Mouse (Mus musculus): ENCODE measurements around the gene Txndc16.

The Txndc16 gene

DNA sequence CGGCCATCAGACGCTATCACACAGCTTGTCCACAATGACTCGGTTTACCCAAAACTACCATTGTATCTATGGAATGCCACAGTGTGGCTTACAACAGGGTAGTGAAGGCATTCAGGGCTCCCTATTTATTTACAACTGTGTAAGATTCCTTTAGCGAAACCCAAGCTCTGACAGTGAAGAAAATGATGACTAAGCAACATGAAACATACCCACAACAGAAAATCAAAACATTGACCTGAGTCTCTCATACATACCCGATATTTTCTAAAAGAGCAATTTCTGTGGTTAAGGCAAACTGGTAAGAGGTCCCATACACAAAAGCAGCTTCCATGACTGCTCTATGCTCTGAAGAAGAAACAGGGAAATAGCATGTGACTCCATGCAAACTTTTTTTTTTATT is 47.9 kb downstream of the Txndc16 start:
- in situ Hi-C loops (cut with MboI; ENCODE audit: unreplicated experiment in 2 of 2) = loop anchor here (5.0 to 25.0 kb wide), 2 partner anchors 45 to 490 kb away; partner anchors contain the start of genes Ddhd1 (in 1 of the 2) and Gpr137c (in 1 of the 2)

DNA sequence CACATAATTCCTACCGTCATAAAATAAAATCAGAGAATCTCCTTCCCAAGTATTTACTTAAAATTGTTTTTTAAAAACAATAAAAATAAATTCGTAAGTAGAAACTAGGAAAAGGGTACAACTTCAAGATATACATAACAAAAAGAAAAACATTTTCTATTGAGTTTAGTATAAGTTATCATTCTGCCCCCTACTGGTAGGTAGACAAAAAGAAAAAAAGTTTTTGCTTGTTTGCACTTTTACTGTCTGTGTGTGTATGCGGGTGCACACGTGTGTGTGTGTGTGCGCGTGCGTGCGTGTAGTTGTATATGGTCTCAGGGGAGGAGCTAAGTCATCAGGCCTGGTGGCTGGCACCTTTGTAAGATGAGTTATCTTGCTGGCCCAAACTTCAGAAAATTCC is 52.8 kb downstream of the Txndc16 start:
- in situ Hi-C loops (cut with MboI; ENCODE audit: unreplicated experiment in 2 of 2) = loop anchor here in 1 of 2 experiments (10.0 to 25.0 kb wide), 2 partner anchors 47 to 495 kb away; partner anchors contain the start of genes Ddhd1 and Gpr137c

DNA sequence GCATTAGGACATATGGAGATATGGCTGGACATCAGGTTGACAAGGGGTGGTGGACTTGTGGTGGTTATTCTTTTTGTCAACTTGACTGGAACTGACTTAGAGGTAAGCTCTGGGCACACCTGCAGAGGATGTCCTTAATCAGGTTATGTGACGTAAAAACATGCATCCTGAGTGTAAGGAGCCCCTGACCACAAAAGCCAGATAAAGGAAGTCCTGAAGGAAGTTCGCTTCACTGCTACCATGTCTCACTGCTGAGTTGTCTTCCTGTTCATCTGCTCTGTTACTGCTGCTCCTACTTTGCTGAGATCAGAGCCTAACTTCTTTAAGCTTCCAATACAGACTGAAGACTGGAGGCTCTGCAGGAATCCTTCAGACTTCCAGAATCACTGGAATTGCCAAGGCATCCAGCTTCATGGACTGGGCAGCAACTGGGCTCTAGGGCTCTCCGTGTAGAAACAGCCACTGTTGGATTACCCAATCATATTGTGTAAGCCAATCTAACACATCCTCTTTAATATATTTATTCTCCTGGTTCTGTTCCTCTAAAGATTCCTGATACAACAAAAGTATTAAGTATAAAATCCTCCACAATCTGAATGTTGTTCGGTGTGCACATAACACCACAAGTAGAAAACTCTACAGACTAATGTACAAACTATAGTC is 64.5 kb downstream of the Txndc16 start:
- in situ Hi-C loops (cut with MboI; ENCODE audit: unreplicated experiment in 2 of 2) = loop anchor here (10.0 to 25.0 kb wide), 2 partner anchors 89 to 507 kb away; partner anchors contain the start of gene Ddhd1 (in 1 of the 2)

DNA sequence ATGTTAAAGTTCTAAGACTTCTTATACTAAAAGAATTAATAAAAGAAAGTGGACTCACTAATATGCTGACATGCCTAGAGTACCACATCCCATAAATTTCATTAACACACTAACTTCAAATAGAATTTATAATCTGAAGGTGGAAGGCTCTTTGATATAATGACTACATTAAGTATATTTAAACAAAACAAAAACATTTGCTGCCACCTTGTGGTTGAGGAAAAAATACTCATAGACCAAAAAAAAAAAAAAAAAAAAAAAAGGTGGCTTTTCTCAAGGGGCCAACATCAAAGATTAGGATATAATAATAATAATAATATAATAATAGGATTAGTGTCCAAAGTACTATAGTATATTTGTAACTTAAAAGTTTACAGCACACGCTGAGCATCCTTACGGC is 66.9 kb downstream of the Txndc16 start:
- in situ Hi-C loops (cut with MboI; ENCODE audit: unreplicated experiment in 2 of 2) = loop anchor here (10.0 to 25.0 kb wide), 2 partner anchors 92 to 509 kb away; partner anchors contain the start of gene Ddhd1 (in 1 of the 2)

DNA sequence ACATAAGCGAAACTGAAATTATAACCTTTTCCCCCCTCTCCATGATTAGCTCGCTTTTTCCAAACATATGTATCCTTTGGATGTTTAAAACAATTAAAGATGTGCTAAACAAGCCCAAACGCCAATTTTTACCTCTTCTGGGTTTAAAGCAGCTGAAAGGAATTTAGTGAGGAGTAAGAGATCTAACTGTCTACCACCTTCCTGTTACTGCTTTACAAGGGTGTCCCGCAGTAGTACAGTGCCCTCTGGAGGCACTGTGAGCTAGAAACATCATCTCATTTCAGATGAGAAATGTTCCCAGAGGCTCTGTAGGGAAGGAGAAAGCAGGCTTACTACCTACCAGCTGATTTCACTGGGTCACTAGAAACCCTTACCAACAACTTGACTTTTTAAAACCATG is 77.6 kb downstream of the Txndc16 start:
- in situ Hi-C loops (cut with MboI; ENCODE audit: unreplicated experiment in 2 of 2) = loop anchor here (5.0 kb wide), 1 partner anchor 160 kb away; no protein-coding TSS in a partner anchor

DNA sequence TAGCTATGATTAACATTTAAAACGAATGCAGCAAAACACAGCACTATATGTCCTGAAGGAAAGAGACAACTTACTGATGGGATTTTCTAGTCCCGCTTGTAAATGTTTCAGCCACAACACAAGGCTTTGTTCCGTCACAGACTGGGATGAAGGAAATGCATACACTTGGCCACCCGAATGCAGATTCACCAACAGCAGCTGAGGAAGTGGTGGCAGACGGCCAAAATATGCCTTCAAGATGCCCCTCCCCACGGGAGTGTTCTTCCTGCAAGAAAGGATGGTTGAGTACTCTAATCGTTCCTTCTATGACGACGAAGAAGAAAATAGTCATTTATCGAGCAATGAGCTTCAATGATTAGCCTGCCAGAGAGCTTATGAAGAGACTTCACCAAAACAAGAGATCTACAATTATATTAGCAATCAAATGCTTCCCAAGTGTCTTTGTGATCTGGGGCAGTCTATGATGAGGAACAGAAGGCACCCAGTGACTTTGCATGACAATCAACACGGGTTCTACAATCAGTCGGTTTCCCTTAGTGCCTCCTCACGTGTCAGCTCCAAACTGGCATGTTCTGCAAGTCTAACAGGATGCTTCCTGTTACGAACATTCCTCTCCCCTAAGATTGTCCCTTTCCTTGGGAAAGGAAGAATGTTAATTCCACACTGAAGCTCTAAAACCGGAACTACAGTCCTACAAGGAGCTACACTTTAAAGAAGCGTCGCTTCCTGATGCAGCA is 79.6 kb downstream of the Txndc16 start:
- in situ Hi-C loops (cut with MboI; ENCODE audit: unreplicated experiment in 2 of 2) = loop anchor here (5.0 kb wide), 1 partner anchor 158 kb away; no protein-coding TSS in a partner anchor

DNA sequence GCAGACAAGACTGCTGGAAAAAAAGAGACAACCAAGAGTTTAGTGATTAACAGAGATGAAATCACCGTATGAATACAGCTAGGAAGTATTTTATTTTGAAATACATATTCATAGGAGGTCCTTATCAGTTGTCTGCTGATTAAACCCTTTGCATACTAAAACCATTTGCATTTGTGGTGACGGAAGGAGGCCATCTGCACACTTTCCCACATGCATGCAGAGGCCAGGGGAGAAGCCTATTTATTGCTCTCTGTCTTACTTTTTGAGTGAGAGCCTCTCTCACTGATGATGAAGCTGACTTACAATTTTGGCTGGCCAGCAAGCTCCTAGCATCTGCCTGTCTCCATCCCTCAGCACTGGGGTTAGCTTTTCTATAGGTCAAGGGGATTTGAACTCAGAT is 84.2 kb downstream of the Txndc16 start:
- in situ Hi-C loops (cut with MboI; ENCODE audit: unreplicated experiment in 2 of 2) = loop anchor here in 1 of 2 experiments (5.0 kb wide), 1 partner anchor 44 kb away; no protein-coding TSS in a partner anchor

DNA sequence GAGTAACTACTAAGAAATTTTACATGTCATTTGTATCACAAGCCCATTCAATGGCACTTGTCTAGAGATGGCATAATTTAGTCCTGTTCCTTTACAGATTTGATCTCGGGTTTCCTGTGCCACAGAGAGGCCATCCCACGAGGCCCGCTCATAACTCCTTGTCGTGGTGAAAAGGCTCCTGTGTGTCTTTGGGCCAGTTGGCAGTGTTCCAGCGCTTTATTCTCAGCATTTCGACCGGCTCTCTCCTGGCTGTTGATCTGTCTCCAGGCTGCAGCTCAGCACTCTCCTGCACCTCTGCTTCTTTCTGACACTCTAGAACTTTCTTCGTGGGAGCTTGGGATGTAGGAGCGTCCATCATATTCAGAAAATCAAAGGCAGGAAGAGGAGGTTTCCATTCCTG is 84.6 kb downstream of the Txndc16 start:
- in situ Hi-C loops (cut with MboI; ENCODE audit: unreplicated experiment in 2 of 2) = loop anchor here in 1 of 2 experiments (5.0 kb wide), 1 partner anchor 43 kb away; no protein-coding TSS in a partner anchor

DNA sequence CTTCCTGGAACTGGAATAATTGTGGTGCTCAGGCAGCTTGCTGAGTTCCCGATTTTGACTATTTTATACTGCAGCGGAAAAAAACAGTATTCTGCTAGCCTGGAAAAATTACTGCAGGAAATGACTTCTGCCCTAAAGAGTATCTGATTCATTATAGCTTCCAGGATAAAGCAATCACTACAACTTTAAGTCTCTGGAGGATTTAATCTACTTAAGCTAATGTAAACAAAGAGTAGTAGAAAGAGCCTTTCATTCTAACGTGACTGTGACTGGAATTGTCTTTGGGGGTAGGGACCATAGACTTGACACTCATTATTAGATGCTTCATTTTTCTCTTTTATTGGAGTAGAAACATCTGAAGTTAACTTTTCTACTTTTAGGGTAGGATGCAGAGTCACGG is 101.8 kb downstream of the Txndc16 start:
- in situ Hi-C loops (cut with MboI; ENCODE audit: unreplicated experiment in 2 of 2) = no loop called here

DNA sequence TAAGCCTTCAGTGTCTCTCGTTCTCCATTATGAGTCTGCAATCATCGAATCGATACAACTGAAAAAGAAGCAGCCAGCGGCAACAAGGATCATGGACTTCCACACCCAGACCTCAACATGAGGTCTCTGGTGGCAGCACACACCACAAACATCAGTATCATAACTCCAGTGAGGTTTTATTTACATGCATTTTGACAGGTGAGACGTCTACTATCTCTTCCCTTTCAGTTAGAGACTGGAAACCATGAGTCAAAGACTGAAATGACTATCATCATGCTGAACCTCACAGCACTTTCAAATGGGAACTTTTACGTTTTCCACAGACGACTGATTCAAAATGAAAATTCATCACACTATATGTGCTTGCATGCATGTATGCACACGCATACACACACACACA is 117.9 kb downstream of the Txndc16 start:
- in situ Hi-C loops (cut with MboI; ENCODE audit: unreplicated experiment in 2 of 2) = no loop called here

DNA sequence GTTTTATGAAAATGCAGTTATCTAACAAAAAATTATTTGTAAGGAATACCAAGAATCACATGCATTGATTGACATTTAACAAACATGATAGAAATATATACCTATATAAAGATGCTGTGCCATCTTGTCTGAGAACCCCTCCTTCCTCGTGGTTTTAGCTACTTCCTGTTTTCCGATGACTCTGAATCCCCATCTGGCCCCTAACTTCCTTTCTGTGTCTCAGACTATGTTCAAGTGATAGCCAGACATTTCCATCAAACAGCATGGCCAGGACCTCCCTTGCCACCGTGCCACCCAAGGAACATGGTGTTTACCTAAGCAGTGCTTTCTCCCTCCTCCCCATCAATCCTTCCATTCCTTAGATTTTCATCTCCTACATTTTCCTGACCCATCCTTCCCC is 127.8 kb downstream of the Txndc16 start:
- in situ Hi-C loops (cut with MboI; ENCODE audit: unreplicated experiment in 2 of 2) = loop anchor here in 1 of 2 experiments (5.0 to 25.0 kb wide), 2 partner anchors 45 to 1945 kb away; no protein-coding TSS in a partner anchor

DNA sequence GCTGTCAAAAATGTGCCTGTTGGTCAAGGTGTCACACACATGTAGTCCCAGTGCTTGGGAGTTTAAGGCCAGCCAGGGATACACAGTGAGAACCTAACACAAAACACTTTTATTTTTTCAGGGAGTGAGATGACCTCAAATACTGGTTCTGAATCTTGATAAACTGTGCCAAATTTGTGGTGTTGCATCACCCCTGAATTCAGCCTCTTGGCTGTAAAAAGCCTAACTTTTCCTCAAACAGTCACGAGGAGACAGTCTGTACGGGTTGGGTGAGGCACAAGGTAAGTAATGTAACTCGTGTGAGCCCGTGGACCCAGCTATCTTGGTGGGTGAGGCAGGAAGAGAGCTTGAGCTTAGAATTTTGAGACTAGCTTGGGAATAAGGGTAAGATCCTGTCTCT is 130.1 kb downstream of the Txndc16 start:
- in situ Hi-C loops (cut with MboI; ENCODE audit: unreplicated experiment in 2 of 2) = loop anchor here in 1 of 2 experiments (5.0 to 25.0 kb wide), 2 partner anchors 47 to 1947 kb away; no protein-coding TSS in a partner anchor

DNA sequence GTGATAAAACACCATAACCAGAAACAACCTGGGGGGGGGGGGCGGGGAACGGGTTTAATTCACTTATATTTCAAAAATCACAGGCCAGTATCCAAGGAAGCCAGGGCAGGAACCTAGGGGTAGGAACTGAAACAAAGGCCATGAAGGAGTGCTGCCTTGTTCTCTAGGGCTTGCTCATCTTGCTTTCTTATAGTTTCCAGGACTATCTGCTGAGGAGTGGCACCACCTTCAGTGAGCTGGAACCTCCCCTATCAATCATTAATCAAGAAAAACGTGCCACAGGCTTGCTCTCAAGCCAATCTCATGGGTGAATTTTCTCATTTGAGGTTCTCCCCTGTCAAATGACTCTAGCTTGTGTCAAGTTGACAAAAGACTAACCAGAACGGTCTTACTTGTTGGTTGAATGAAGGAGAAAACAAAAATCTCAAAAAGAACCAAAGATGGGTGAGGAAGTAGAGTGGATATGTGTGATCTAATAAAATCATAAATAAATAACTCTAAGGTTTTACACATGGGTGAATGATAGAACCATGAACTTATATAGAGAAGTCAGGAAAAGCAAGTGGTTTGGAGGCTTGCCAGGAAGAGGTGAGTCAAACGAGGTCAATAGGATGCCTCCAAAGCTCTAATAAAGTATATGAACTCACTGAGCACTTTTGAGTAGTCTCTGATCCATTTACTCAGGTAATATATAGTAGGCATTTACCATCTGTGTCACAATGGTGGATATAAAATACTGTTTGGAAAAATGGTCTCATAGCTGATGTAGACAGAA is 134.3 kb downstream of the Txndc16 start:
- in situ Hi-C loops (cut with MboI; ENCODE audit: unreplicated experiment in 2 of 2) = loop anchor here in 1 of 2 experiments (5.0 to 25.0 kb wide), 2 partner anchors 99 to 1951 kb away; partner anchors contain the start of gene Ptger2

DNA sequence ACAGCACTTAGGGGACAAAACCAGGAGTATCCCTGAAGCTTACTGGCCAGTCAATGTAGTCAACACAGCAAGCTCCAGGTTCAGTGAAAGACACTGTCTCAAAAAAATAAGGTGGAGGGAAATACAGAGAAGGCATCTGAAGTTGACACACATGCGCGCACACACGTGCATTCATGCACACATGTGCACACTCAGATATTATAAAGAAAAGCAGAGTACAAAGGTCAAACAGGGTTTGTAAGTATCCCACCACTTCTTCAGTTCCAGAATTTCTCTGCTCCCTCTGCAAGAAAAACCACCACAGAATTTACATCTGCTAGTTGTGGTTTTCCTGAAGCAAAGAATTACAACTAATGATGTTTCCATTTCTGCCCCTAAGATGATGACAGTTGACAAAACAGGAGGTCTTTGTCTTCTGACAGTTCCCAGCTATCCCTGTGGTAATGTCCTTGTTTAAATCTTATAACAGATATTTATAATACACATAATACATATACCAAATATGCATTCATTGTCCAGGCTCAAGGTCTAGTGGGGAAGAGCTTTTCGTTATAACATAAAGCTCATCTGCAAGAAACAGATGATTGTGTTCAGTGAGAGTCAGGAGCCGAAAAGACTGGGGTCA is 135.4 kb downstream of the Txndc16 start:
- in situ Hi-C loops (cut with MboI; ENCODE audit: unreplicated experiment in 2 of 2) = loop anchor here in 1 of 2 experiments (5.0 to 25.0 kb wide), 2 partner anchors 97 to 1953 kb away; partner anchors contain the start of gene Ptger2

DNA sequence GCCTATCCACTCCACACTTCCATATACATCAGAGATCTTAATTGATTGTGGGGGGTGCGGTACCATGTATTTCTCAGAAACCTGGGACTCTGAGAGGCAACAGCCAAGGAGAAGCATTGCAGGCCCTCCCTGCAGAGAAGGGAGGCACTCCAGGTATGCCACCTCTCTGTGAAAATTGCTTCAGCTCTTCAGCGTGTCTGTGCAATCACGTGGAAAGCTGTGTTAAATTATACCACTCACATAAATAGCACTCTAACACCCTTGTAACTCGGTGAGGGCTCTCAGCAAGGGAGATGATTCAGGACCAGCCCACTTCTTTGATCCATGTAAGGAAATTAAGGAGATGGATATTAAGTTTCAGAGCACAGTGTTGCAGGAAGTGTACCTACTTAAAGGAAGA is 136.6 kb downstream of the Txndc16 start:
- in situ Hi-C loops (cut with MboI; ENCODE audit: unreplicated experiment in 2 of 2) = loop anchor here in 1 of 2 experiments (25.0 kb wide), 1 partner anchor 1954 kb away; no protein-coding TSS in a partner anchor

All from v-Abl transformed pro-B cells (cell line).